Mouse (Mus musculus): ENCODE results near the gene Ctf2. TPM values are rescaled to one million over a fixed set of nuclear protein-coding genes. Genes with fewer than 3 reads are reported as not detected.
"Not testable (repeated sequence)": the region's sequence is repeated elsewhere in the genome, so short reads cannot be mapped to it uniquely, and the experiment has no call there.

Ctf2 gene
- polyA plus RNA-seq, 1 experiment from 2014 or later, result 0.30 TPM

GRCm38 (mm10) chr7:127705706-127706105 is 26.3 kb downstream of the Ctf2 start:
- no peak for ATAC-seq (replicated peaks; ENCODE audit: low FRiP score, low TSS enrichment, low read depth)
- WGBS, result 66% methylated on average over 4 of the region's 4 CpGs
- peaks cover 19% of the 10 kb centered on the region for H3K4me1 ChIP-seq (replicated peaks; ENCODE audit: control insufficient read depth, insufficient read depth, low read length)
- H3K4me3 ChIP-seq (ENCODE audit: low read depth, low read length), result no peak overlapping the region
- no peaks in the 10 kb centered on the region for H3K27me3 ChIP-seq (replicated peaks; ENCODE audit: control insufficient read depth, insufficient read depth, low read length)
- no peak overlapping the region for H3K9ac ChIP-seq (ENCODE audit: low read length)
- no peak for DNase-seq (ENCODE audit: low spot score)
- H3K27ac ChIP-seq (ENCODE audit: low read depth), result no peak overlapping the region
- H3K36me3 ChIP-seq (ENCODE audit: control insufficient read depth, insufficient read depth, low read length), result peaks cover 48% of the 10 kb centered on the region
- no peak overlapping the region for H3K4me2 ChIP-seq (ENCODE audit: low read length)
- no peaks in the 10 kb centered on the region for H3K9me3 ChIP-seq (ENCODE audit: control insufficient read depth, low read length)

GRCm38 (mm10) chr7:127704598-127704997 is 27.4 kb downstream of the Ctf2 start:
- no peak overlapping the region for H3K27ac ChIP-seq (ENCODE audit: low read depth)
- peaks cover 59% of the 10 kb centered on the region for H3K36me3 ChIP-seq (ENCODE audit: control insufficient read depth, insufficient read depth, low read length)
- no peak overlapping the region for H3K4me3 ChIP-seq (ENCODE audit: low read depth, low read length)
- WGBS, result 80% methylated on average over 6 of the region's 6 CpGs
- H3K4me2 ChIP-seq (ENCODE audit: low read length), result no peak overlapping the region
- H3K27me3 ChIP-seq (replicated peaks; ENCODE audit: control insufficient read depth, insufficient read depth, low read length), result no peaks in the 10 kb centered on the region
- H3K9me3 ChIP-seq (ENCODE audit: control insufficient read depth, low read length), result no peaks in the 10 kb centered on the region
- no peak overlapping the region for H3K9ac ChIP-seq (ENCODE audit: low read length)
- no peak for DNase-seq (ENCODE audit: low spot score)
- peaks cover 19% of the 10 kb centered on the region for H3K4me1 ChIP-seq (replicated peaks; ENCODE audit: control insufficient read depth, insufficient read depth, low read length)
- no peak for ATAC-seq (replicated peaks; ENCODE audit: low FRiP score, low TSS enrichment, low read depth)

- Histone ChIP-seq H3K4me1 (replicated peaks; ENCODE audit: control insufficient read depth, insufficient read depth, low read length) (peaks cover 16% of the 10 kb centered on the region), H3K27ac (ENCODE audit: low read depth) (no peak overlapping the region), H3K9ac (ENCODE audit: low read length) (no peak overlapping the region), H3K27me3 (replicated peaks; ENCODE audit: control insufficient read depth, insufficient read depth, low read length) (no peaks in the 10 kb centered on the region), H3K9me3 (ENCODE audit: control insufficient read depth, low read length) (no peaks in the 10 kb centered on the region), H3K36me3 (ENCODE audit: control insufficient read depth, insufficient read depth, low read length) (peaks cover 64% of the 10 kb centered on the region), H3K4me3 (ENCODE audit: low read depth, low read length) (no peak overlapping the region), H3K4me2 (ENCODE audit: low read length) (no peak overlapping the region)
- no peak for ATAC-seq (replicated peaks; ENCODE audit: low FRiP score, low TSS enrichment, low read depth)
- WGBS, result 90% methylated on average over 8 of the region's 8 CpGs
- no peak for DNase-seq (ENCODE audit: low spot score)
Measured at GRCm38 (mm10) chr7:127703561-127704178, 28.3 kb downstream of the Ctf2 start.

- ATAC-seq (replicated peaks; ENCODE audit: low FRiP score, low TSS enrichment, low read depth) (no peak), DNase-seq (ENCODE audit: low spot score) (no peak)
- Histone ChIP-seq H3K27ac (ENCODE audit: low read depth) (no peak overlapping the region), H3K4me3 (ENCODE audit: low read depth, low read length) (no peak overlapping the region), H3K27me3 (replicated peaks; ENCODE audit: control insufficient read depth, insufficient read depth, low read length) (no peaks in the 10 kb centered on the region), H3K4me2 (ENCODE audit: low read length) (no peak overlapping the region), H3K4me1 (replicated peaks; ENCODE audit: control insufficient read depth, insufficient read depth, low read length) (no peaks in the 10 kb centered on the region), H3K36me3 (ENCODE audit: control insufficient read depth, insufficient read depth, low read length) (peaks cover 53% of the 10 kb centered on the region), H3K9ac (ENCODE audit: low read length) (no peak overlapping the region), H3K9me3 (ENCODE audit: control insufficient read depth, low read length) (no peaks in the 10 kb centered on the region)
- WGBS, result 80% methylated on average over 3 of the region's 3 CpGs
Measured at GRCm38 (mm10) chr7:127700712-127701331, 31.1 kb downstream of the Ctf2 start.

GRCm38 (mm10) chr7:127698986-127699385 is 33.0 kb downstream of the Ctf2 start:
- peaks cover 36% of the 10 kb centered on the region for H3K36me3 ChIP-seq (ENCODE audit: control insufficient read depth, insufficient read depth, low read length)
- 80% methylated on average over 6 of the region's 6 CpGs for WGBS
- H3K4me2 ChIP-seq (ENCODE audit: low read length), result no peak overlapping the region
- no peak overlapping the region for H3K4me3 ChIP-seq (ENCODE audit: low read depth, low read length)
- H3K9me3 ChIP-seq (ENCODE audit: control insufficient read depth, low read length), result no peaks in the 10 kb centered on the region
- no peak overlapping the region for H3K9ac ChIP-seq (ENCODE audit: low read length)
- no peaks in the 10 kb centered on the region for H3K27me3 ChIP-seq (replicated peaks; ENCODE audit: control insufficient read depth, insufficient read depth, low read length)
- no peak for ATAC-seq (replicated peaks; ENCODE audit: low FRiP score, low TSS enrichment, low read depth)
- no peaks in the 10 kb centered on the region for H3K4me1 ChIP-seq (replicated peaks; ENCODE audit: control insufficient read depth, insufficient read depth, low read length)
- DNase-seq (ENCODE audit: low spot score), result no peak
- H3K27ac ChIP-seq (ENCODE audit: low read depth), result no peak overlapping the region

GRCm38 (mm10) chr7:127693730-127694129 is 38.2 kb downstream of the Ctf2 start:
- 93% methylated on average over 7 of the region's 7 CpGs for WGBS
- not testable (repeated sequence) for H3K36me3 ChIP-seq (ENCODE audit: control insufficient read depth, insufficient read depth, low read length); H3K4me2 ChIP-seq (ENCODE audit: low read length); H3K4me1 ChIP-seq (replicated peaks; ENCODE audit: control insufficient read depth, insufficient read depth, low read length); DNase-seq (ENCODE audit: low spot score); ATAC-seq (replicated peaks; ENCODE audit: low FRiP score, low TSS enrichment, low read depth); H3K4me3 ChIP-seq (ENCODE audit: low read depth, low read length); H3K27ac ChIP-seq (ENCODE audit: low read depth); H3K9ac ChIP-seq (ENCODE audit: low read length); H3K27me3 ChIP-seq (replicated peaks; ENCODE audit: control insufficient read depth, insufficient read depth, low read length); H3K9me3 ChIP-seq (ENCODE audit: control insufficient read depth, low read length)

GRCm38 (mm10) chr7:127693290-127693689 is 38.7 kb downstream of the Ctf2 start:
- Histone ChIP-seq H3K36me3 (ENCODE audit: control insufficient read depth, insufficient read depth, low read length) (no peaks in the 10 kb centered on the region), H3K4me3 (ENCODE audit: low read depth, low read length) (no peak overlapping the region), H3K4me2 (ENCODE audit: low read length) (no peak overlapping the region), H3K9ac (ENCODE audit: low read length) (no peak overlapping the region), H3K4me1 (replicated peaks; ENCODE audit: control insufficient read depth, insufficient read depth, low read length) (peaks cover 10% of the 10 kb centered on the region; the same call in 1 of the 2 replicates), H3K27ac (ENCODE audit: low read depth) (no peak overlapping the region), H3K27me3 (replicated peaks; ENCODE audit: control insufficient read depth, insufficient read depth, low read length) (no peaks in the 10 kb centered on the region), H3K9me3 (ENCODE audit: control insufficient read depth, low read length) (no peaks in the 10 kb centered on the region)
- ATAC-seq (replicated peaks; ENCODE audit: low FRiP score, low TSS enrichment, low read depth) (no peak), DNase-seq (ENCODE audit: low spot score) (no peak)
- 96% methylated on average over 8 of the region's 8 CpGs for WGBS

GRCm38 (mm10) chr7:127691221-127691989 is 40.6 kb downstream of the Ctf2 start:
- ATAC-seq (replicated peaks; ENCODE audit: low FRiP score, low TSS enrichment, low read depth) (peak; percentile 89), DNase-seq (ENCODE audit: low spot score) (peak; percentile 88)
- H3K9ac ChIP-seq (ENCODE audit: low read length), result peak overlapping the region; percentile 49
- peak overlapping the region; percentile 24 for H3K4me3 ChIP-seq (ENCODE audit: low read depth, low read length)
- peak overlapping the region; percentile 85 for H3K27ac ChIP-seq (ENCODE audit: low read depth)
- H3K4me2 ChIP-seq (ENCODE audit: low read length), result peak overlapping the region; percentile 47
- H3K9me3 ChIP-seq (ENCODE audit: control insufficient read depth, low read length), result no peaks in the 10 kb centered on the region
- 5% methylated on average over 15 of the region's 15 CpGs for WGBS
- H3K36me3 ChIP-seq (ENCODE audit: control insufficient read depth, insufficient read depth, low read length), result no peaks in the 10 kb centered on the region
- no peaks in the 10 kb centered on the region for H3K27me3 ChIP-seq (replicated peaks; ENCODE audit: control insufficient read depth, insufficient read depth, low read length)
- peaks cover 10% of the 10 kb centered on the region; the same call in 1 of the 2 replicates for H3K4me1 ChIP-seq (replicated peaks; ENCODE audit: control insufficient read depth, insufficient read depth, low read length)
